Mouse (Mus musculus) embryonic fibroblast, embryonic 13.5 days (primary cell): Measurements from ENCODE around the gene Psmg4.

Source experiments
- CTCF ChIP-seq: IDR thresholded peaks from 2 replicates; pipeline ENCODE4 v1.5.1; 2011; ENCODE audit warnings: mild to moderate bottlenecking, control low read depth, low read length, moderate library complexity, borderline replicate concordance; ENCODE audit not compliant: insufficient read depth
- POLR2A ChIP-seq: IDR thresholded peaks from 2 replicates; pipeline ENCODE4 v1.6.1; 2011; ENCODE audit warnings: low read depth, mild to moderate bottlenecking, control low read depth, low read length, moderate library complexity

DNA sequence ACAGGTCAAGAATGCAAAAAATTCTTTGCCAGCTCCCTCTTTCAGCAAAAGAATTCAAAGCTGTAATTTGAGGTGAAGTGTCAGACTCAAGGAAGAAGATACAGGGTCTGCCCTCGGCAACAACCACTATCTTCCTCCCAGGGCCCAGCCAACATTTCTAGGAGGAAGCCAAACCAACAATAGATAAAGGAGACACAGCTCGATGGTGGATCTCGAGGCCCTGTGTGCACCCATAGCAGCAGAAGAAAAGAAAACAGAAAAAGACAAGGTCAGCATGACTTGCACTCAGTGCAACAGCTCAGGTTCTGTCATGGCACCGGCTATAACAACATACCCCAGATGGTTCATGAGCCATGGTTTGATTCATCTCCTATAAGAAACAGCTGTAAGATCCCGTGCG is 46.3 kb upstream of the Psmg4 start:
- TF ChIP-seq CTCF (no peak), POLR2A (no peak)
